Mouse (Mus musculus): Measurements from ENCODE around the gene Cox4i1.

DNA sequence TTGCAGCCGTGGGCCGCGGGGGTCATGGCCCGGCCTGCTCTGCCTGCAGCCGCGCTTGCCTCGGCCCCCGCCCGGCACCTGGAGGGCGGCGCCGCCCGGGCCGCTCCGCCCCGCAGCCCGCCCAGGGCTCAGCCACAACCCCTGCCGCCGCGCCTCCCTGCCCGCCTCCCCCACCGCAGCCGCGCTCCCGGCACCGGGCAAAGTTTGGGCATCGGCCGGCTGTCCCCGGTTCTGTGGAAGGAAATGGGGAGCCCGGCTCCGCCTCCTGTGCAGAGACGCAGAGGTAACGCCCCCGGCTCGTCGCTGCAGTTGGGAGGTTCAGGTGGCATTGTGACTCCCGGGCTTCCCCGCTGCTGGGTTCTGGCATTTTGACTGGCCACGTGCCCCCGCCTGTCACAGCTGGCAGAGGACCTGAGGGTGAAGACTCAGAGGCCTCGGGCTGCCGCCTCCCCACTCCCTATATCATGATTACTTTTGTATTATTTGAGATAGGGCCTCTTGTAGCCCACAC, 33.6 kb upstream of the Cox4i1 start:
- TF ChIP-seq CTCF (IDR thresholded peaks at IDR 0.05; ENCODE audit: control insufficient read depth, insufficient read depth, insufficient read length) (no peak), MYOD1 (IDR thresholded peaks at IDR 0.05; ENCODE audit: control insufficient read depth, insufficient read length, low read depth) (no peak)

Measured in C2C12 (cell line).